Mouse (Mus musculus): ENCODE results near the gene Gm37240. TPM values are rescaled to one million over a fixed set of nuclear protein-coding genes. Genes with fewer than 3 reads are reported as not detected.

Gene Gm37240
- polyA plus RNA-seq, 1 experiment from 2014 or later = 15.1 TPM

DNA sequence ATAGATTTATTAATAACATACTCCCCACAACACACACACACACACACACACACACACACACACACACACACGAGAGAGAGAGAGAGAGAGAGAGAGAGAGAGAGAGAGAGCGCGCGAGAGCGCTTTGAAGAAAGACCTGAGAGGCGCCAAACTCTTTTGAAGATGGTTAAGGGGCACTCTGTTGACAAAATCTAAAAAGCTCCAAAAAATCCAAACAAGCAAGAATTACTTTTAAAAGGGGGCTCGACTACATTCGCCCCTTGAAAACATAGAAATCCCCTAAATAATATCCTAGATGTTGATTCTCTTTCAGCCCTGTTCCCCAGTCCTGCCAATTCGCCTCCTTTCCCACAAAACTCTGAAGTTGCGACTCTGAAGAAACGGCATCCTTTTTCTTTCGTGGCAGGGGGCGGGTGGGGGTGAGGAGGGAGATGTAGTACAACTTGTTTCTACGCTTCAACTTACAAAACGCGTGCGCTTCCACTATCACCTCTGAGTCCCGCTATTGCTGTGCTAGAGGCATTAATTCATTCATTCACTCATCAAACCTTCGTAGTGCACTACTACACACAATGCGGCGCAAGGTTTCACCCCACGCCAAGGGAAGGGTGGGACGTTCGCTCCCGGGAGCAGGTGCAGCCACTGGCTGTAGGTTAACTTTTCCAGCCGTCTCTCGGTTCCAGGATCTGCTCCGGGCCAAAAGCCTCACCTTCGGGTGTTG, 1073.7 kb downstream of the Gm37240 start:
- no peak; the same call in 1 of the 2 replicates for ATAC-seq (ENCODE audit: low FRiP score, low TSS enrichment)
- Histone ChIP-seq H3K4me3 (ENCODE audit: low read length) (peak overlapping the region; percentile 99), H3K27me3 (ENCODE audit: control insufficient read depth, insufficient read depth, low read length) (no peaks in the 10 kb centered on the region), H3K9ac (ENCODE audit: low read depth, low read length) (peak overlapping the region; percentile 78), H3K4me2 (replicated peaks; ENCODE audit: low read depth, low read length) (peak overlapping the region; percentile 82), H3K36me3 (ENCODE audit: control insufficient read depth, insufficient read depth, low read length) (no peaks in the 10 kb centered on the region), H3K9me3 (ENCODE audit: control insufficient read depth, low read length) (no peaks in the 10 kb centered on the region), H3K4me1 (ENCODE audit: control insufficient read depth, insufficient read depth, low read length) (peaks cover 9% of the 10 kb centered on the region), H3K27ac (ENCODE audit: low read depth, low read length) (peak overlapping the region; percentile 83)
- WGBS = 2% methylated on average over 29 of the region's 29 CpGs

DNA sequence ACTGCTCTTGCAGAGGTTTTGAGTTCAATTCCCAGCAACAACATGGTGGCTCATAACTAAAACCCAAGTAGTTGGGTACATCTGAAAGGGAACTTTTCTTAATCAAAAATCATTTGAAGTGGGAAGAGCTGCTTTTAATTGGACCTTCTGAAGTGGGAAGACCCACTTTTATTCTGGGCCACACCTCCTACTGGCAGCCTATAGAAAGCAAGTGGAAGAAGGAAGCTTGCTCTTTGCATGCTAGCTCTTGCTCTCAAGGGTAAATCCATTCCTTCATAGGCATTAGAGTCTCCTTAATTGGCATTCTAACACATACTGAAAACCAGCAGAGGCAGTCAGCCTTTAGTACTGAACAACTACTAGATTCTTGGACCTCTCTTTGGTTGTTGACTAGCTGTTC, 1076.5 kb downstream of the Gm37240 start:
- no peak overlapping the region for H3K27ac ChIP-seq (ENCODE audit: low read depth, low read length)
- no peaks in the 10 kb centered on the region for H3K36me3 ChIP-seq (ENCODE audit: control insufficient read depth, insufficient read depth, low read length)
- no peak overlapping the region for H3K9ac ChIP-seq (ENCODE audit: low read depth, low read length)
- H3K9me3 ChIP-seq (ENCODE audit: control insufficient read depth, low read length) = no peaks in the 10 kb centered on the region
- H3K4me2 ChIP-seq (replicated peaks; ENCODE audit: low read depth, low read length) = no peak overlapping the region
- H3K27me3 ChIP-seq (ENCODE audit: control insufficient read depth, insufficient read depth, low read length) = no peaks in the 10 kb centered on the region
- ATAC-seq (ENCODE audit: low FRiP score, low TSS enrichment) = no peak
- H3K4me1 ChIP-seq (ENCODE audit: control insufficient read depth, insufficient read depth, low read length) = peaks cover 4% of the 10 kb centered on the region
- H3K4me3 ChIP-seq (ENCODE audit: low read length) = no peak overlapping the region

DNA sequence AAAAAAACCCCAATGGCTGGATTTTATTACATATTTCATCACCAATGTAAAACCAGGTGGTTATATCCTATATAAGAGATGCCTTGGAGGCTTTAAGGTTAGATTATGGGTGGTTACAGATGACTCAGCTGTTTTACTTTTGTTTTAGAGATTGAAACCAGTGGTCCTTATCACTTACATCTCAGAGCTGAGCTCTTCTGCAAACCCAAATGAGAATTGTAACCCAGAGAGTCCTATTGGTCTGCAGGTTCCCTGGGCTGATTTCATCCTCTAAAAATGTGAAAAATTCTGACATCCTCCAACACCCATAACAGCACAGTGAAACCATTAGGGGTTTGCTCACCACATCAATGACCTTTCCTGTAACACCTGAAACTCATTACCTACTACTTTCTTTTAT, 1078.4 kb downstream of the Gm37240 start:
- no peaks in the 10 kb centered on the region for H3K36me3 ChIP-seq (ENCODE audit: control insufficient read depth, insufficient read depth, low read length)
- no peaks in the 10 kb centered on the region for H3K9me3 ChIP-seq (ENCODE audit: control insufficient read depth, low read length)
- peaks cover 3% of the 10 kb centered on the region for H3K4me1 ChIP-seq (ENCODE audit: control insufficient read depth, insufficient read depth, low read length)
- H3K27ac ChIP-seq (ENCODE audit: low read depth, low read length) = no peak overlapping the region
- H3K4me2 ChIP-seq (replicated peaks; ENCODE audit: low read depth, low read length) = no peak overlapping the region
- no peak overlapping the region for H3K4me3 ChIP-seq (ENCODE audit: low read length)
- no peaks in the 10 kb centered on the region for H3K27me3 ChIP-seq (ENCODE audit: control insufficient read depth, insufficient read depth, low read length)
- H3K9ac ChIP-seq (ENCODE audit: low read depth, low read length) = no peak overlapping the region
- ATAC-seq (ENCODE audit: low FRiP score, low TSS enrichment) = no peak

DNA sequence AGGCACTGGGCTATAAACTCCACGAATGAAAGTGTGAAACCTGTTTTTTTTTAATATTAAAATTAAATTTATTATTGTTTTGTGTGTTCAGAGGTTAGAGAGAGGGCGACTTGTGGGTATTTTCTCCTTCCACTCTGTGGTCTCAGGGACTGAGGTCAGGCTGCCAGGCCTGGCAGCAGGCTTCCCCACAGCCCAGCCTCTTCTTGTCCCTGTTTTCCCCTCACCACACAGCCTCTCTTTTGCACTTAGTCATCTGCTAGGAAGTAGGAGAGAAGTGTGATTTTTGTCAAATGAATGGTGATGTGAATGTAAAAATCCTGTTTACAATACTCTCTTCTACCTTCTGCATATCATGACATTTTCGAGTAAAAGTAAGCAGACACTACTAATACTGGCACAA, 1079.5 kb downstream of the Gm37240 start:
- H3K9ac ChIP-seq (ENCODE audit: low read depth, low read length) = no peak overlapping the region

DNA sequence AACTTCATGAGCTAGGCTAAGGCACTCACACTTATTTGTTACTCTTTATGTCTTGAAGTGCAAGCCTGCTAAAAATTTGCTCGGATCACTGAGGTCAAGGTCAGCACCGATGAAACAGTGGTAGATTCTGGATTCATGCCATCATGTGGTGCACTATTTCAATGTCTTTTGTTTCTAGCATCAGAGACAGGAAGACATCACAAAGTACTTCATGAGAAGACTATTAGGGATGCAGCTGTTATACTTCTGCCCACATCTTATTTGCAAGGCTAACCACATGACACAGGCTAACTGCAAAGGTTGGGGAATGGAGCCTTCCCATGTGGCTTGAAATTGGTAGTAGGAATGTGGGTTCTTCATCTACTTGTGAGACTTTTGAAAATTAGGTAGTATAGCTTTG, 1081.1 kb downstream of the Gm37240 start:
- Histone ChIP-seq H3K4me3 (ENCODE audit: low read length) (no peak overlapping the region), H3K4me1 (ENCODE audit: control insufficient read depth, insufficient read depth, low read length) (no peaks in the 10 kb centered on the region), H3K4me2 (replicated peaks; ENCODE audit: low read depth, low read length) (no peak overlapping the region), H3K27me3 (ENCODE audit: control insufficient read depth, insufficient read depth, low read length) (no peaks in the 10 kb centered on the region), H3K27ac (ENCODE audit: low read depth, low read length) (no peak overlapping the region), H3K36me3 (ENCODE audit: control insufficient read depth, insufficient read depth, low read length) (no peaks in the 10 kb centered on the region), H3K9ac (ENCODE audit: low read depth, low read length) (no peak overlapping the region), H3K9me3 (ENCODE audit: control insufficient read depth, low read length) (no peaks in the 10 kb centered on the region)
- 77% methylated on average over 2 of the region's 2 CpGs for WGBS
- ATAC-seq (ENCODE audit: low FRiP score, low TSS enrichment) = no peak

More for the DNA sequence above, 1079.5 kb downstream of the Gm37240 start:
- H3K4me2 ChIP-seq (replicated peaks; ENCODE audit: low read depth, low read length) = no peak overlapping the region
- no peaks in the 10 kb centered on the region for H3K36me3 ChIP-seq (ENCODE audit: control insufficient read depth, insufficient read depth, low read length)
- H3K27me3 ChIP-seq (ENCODE audit: control insufficient read depth, insufficient read depth, low read length) = no peaks in the 10 kb centered on the region
- peaks cover under 1% of the 10 kb centered on the region; the same call in 1 of the 2 replicates for H3K4me1 ChIP-seq (ENCODE audit: control insufficient read depth, insufficient read depth, low read length)
- no peak overlapping the region for H3K27ac ChIP-seq (ENCODE audit: low read depth, low read length)
- no peak for ATAC-seq (ENCODE audit: low FRiP score, low TSS enrichment)
- no peaks in the 10 kb centered on the region for H3K9me3 ChIP-seq (ENCODE audit: control insufficient read depth, low read length)
- 63% methylated on average over 3 of the region's 3 CpGs for WGBS
- no peak overlapping the region for H3K4me3 ChIP-seq (ENCODE audit: low read length)

DNA sequence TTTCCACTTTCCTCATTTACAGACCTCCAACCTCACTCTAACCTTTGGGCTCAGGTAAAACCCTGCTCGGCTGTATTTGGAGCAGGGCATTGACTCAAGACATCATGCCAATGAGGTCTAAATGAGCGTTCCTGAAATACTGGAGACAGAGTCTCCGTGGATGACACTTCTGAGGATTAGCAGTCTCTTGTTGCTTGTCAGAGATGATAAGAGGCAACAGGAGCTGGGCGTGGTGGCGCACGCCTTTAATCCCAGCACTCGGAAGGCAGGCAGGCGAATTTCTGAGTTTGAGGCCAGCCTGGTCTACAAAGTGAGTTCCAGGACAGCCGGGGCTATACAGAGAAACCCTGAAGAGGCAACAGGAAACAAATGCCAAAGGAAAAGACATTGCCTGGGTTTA, 1083.3 kb downstream of the Gm37240 start:
- Histone ChIP-seq H3K4me2 (replicated peaks; ENCODE audit: low read depth, low read length) (no peak overlapping the region), H3K4me1 (ENCODE audit: control insufficient read depth, insufficient read depth, low read length) (no peaks in the 10 kb centered on the region), H3K36me3 (ENCODE audit: control insufficient read depth, insufficient read depth, low read length) (no peaks in the 10 kb centered on the region), H3K4me3 (ENCODE audit: low read length) (no peak overlapping the region), H3K9ac (ENCODE audit: low read depth, low read length) (no peak overlapping the region), H3K27ac (ENCODE audit: low read depth, low read length) (no peak overlapping the region), H3K9me3 (ENCODE audit: control insufficient read depth, low read length) (no peaks in the 10 kb centered on the region), H3K27me3 (ENCODE audit: control insufficient read depth, insufficient read depth, low read length) (no peaks in the 10 kb centered on the region)
- no peak for ATAC-seq (ENCODE audit: low FRiP score, low TSS enrichment)
- WGBS = 61% methylated on average over 9 of the region's 9 CpGs

DNA sequence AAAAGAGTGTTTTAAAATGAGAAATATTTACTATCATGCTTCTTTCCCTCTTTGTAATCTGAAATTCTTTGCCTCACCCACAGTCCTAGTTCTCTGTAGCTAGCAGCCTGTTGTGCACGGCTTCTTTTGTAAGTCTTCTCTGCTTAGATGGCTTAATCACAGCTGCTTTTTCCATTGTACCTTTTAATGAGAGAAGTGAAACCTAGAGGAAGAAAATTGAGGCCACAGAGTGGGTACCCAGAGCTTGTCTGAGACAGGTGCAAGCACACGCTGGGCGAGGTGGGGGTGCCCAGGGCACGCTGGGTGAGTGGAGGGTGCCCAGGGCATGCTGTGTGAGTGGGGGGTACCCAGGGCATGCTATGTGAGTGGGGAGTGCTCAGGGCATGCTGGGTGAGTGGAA, 1099.4 kb downstream of the Gm37240 start:
- H3K4me1 ChIP-seq (ENCODE audit: control insufficient read depth, insufficient read depth, low read length) = no peaks in the 10 kb centered on the region
- ATAC-seq (ENCODE audit: low FRiP score, low TSS enrichment) = no peak
- H3K9me3 ChIP-seq (ENCODE audit: control insufficient read depth, low read length) = peaks cover 3% of the 10 kb centered on the region; the same call in 1 of the 2 replicates
- H3K27ac ChIP-seq (ENCODE audit: low read depth, low read length) = no peak overlapping the region
- no peak overlapping the region for H3K4me2 ChIP-seq (replicated peaks; ENCODE audit: low read depth, low read length)
- no peaks in the 10 kb centered on the region for H3K36me3 ChIP-seq (ENCODE audit: control insufficient read depth, insufficient read depth, low read length)
- H3K9ac ChIP-seq (ENCODE audit: low read depth, low read length) = no peak overlapping the region
- H3K4me3 ChIP-seq (ENCODE audit: low read length) = no peak overlapping the region
- H3K27me3 ChIP-seq (ENCODE audit: control insufficient read depth, insufficient read depth, low read length) = no peaks in the 10 kb centered on the region
- 94% methylated on average over 4 of the region's 4 CpGs for WGBS

DNA sequence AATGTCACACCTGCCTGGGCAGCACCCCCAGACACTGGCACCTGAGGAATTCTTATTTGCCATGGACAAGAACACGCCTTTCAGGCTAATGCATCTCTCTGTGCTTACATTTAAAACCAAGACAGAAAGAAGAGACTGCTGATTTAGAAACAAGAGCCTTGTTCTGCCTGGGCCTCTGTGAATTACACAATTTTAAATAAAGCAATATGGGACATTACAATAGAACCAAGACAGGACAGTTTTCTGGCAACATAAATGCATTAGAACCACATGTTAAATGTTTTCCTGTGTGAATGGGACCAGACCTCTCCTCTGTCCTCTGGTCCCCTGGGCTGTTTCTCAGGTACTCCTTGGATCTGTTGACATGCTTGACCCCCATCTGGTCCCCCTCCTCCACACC, 1111.2 kb downstream of the Gm37240 start:
- WGBS = 71% methylated on average over 1 of the region's 1 CpGs
- ATAC-seq (ENCODE audit: low FRiP score, low TSS enrichment) = no peak
- Histone ChIP-seq H3K4me3 (ENCODE audit: low read length) (no peak overlapping the region), H3K27me3 (ENCODE audit: control insufficient read depth, insufficient read depth, low read length) (no peaks in the 10 kb centered on the region), H3K4me2 (replicated peaks; ENCODE audit: low read depth, low read length) (no peak overlapping the region), H3K36me3 (ENCODE audit: control insufficient read depth, insufficient read depth, low read length) (no peaks in the 10 kb centered on the region), H3K27ac (ENCODE audit: low read depth, low read length) (no peak overlapping the region), H3K9ac (ENCODE audit: low read depth, low read length) (no peak overlapping the region), H3K9me3 (ENCODE audit: control insufficient read depth, low read length) (no peaks in the 10 kb centered on the region), H3K4me1 (ENCODE audit: control insufficient read depth, insufficient read depth, low read length) (0 out of 2 replicates have a peak, but pooled peaks cover 3% of the 10 kb centered on the region)

DNA sequence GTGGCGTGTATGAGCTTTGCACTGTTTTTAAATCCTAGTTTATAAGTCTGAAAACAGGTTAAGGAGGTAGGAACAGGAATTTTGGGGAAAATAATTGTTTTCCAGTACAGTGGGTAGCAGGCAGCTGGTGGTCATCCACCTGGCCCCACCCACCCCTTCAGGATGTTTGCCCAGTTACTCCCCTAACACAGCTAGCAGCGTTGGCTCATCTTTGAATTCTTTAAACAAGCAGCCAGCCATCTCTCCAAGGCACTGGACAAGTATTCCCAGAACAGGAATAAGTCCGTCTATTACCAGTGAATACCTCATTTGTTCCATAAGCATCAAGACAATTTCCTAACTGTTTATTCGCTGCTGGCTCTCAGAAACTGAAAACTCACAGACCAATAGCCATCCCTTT, 1111.7 kb downstream of the Gm37240 start:
- Histone ChIP-seq H3K27ac (ENCODE audit: low read depth, low read length) (no peak overlapping the region), H3K9me3 (ENCODE audit: control insufficient read depth, low read length) (no peaks in the 10 kb centered on the region), H3K4me3 (ENCODE audit: low read length) (no peak overlapping the region), H3K36me3 (ENCODE audit: control insufficient read depth, insufficient read depth, low read length) (no peaks in the 10 kb centered on the region), H3K4me1 (ENCODE audit: control insufficient read depth, insufficient read depth, low read length) (0 out of 2 replicates have a peak, but pooled peaks cover 3% of the 10 kb centered on the region), H3K4me2 (replicated peaks; ENCODE audit: low read depth, low read length) (no peak overlapping the region), H3K27me3 (ENCODE audit: control insufficient read depth, insufficient read depth, low read length) (no peaks in the 10 kb centered on the region), H3K9ac (ENCODE audit: low read depth, low read length) (no peak overlapping the region)
- 61% methylated on average over 4 of the region's 4 CpGs for WGBS
- ATAC-seq (ENCODE audit: low FRiP score, low TSS enrichment) = no peak
